Mouse (Mus musculus): ENCODE measurements around the gene Scn2a.
"Not testable (repeated sequence)": the region's sequence is repeated elsewhere in the genome, so short reads cannot be mapped to it uniquely, and the experiment has no call there.

Gene Scn2a

DNA sequence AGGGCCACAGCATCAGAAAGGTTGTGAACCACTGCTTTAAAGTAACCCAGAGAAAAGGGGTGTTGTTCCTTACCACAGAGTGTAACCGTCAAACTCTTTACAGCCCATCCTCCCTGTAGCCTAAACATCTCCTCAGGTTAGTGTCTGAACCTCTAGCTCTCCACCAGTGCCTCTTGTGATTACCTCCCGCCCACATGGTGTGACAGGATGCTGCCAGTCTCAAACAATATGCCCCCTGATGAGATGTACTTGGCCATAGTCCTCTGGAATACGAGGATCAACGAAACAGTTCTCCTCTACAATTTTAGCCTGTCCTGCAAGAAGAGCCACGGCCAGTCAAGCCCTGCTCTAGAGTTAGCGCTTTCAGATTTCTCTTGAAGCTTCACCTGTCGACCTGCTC is 74.5 kb downstream of the Scn2a start:
- no peak for DNase-seq (ENCODE audit: low read depth, low spot score)

GRCm38 (mm10) chr2:65700246-65700645 is 79.7 kb downstream of the Scn2a start:
- DNase-seq (ENCODE audit: low read depth, low spot score), result no peak

GRCm38 (mm10) chr2:65701175-65701574 is 80.6 kb downstream of the Scn2a start:
- DNase-seq (ENCODE audit: low read depth, low spot score), result no peak

DNA sequence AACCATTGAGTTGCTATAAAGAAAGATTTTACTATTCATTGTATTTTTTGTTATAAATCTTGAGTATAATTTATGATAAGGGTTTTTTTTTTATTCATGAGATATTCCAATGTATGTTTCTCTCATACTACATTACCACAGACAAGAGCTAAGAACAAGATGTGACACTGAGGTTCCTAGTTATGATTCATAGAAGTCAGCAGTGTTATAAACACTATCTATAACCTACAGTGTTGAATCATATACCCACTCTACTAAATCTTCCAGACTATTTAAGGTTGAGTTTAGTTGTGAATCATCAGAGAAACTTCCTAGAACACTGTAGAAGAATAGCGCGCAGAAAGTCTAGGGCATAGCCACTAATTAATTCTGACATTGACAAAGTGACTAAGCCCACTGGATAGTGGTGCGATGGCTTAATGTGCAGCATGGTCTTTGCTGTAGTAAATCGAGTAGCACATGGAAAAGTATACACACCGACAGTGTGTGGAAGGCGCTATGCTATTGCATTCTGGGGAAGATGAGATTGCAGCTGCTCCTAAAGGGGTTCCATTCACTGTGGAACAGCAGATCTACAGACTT is 101.7 kb downstream of the Scn2a start:
- no peak for DNase-seq (ENCODE audit: low read depth, low spot score)

GRCm38 (mm10) chr2:65745400-65745799 is 124.8 kb downstream of the Scn2a start:
- DNase-seq (ENCODE audit: low read depth, low spot score), result no peak

DNA sequence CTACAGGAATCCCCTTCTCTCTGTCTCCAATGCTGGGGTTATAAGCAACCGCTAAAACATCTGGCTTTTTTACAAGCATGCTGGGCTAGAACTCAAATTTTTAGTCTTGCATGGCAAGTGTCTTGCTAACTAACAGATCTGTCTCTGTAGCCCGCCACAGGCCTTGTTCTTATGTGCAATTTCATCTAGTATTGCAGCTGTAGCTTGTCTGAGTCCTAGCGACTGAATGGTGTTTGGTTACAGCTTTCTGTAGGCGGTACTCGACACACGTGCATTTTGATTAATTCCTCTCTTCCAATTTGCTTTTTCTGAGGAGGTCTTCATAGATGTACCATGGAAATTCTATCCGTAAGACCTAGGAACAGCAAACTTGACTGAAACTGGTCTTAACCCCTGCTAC is 161.9 kb downstream of the Scn2a start:
- DNase-seq (ENCODE audit: low read depth, low spot score), result no peak

DNA sequence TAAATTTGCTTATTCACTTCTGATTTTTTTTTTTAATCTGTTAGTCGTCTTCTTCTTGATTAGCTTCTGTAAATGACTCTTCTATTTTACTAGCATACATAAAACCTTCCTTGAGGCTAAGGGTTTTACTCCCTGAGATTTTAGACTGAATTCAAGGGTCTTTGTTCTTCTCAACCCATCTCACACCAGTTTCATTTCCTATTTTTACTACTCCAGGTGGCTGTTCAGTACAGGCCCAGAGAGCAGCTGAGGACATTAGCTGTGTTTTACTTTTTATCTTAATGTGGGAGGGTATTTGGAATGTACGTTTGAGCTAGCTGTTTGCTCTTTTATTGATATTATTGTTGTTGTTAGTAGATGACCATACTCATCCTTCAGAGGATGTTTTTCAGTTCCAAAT is 162.8 kb downstream of the Scn2a start:
- no peak for DNase-seq (ENCODE audit: low read depth, low spot score)

GRCm38 (mm10) chr2:65792516-65792915 is 171.9 kb downstream of the Scn2a start:
- peak; percentile 3 for DNase-seq (ENCODE audit: low read depth, low spot score)

- no peak for DNase-seq (ENCODE audit: low read depth, low spot score)
Observed at GRCm38 (mm10) chr2:65793593-65793992, 173.0 kb downstream of the Scn2a start.

- no peak for DNase-seq (ENCODE audit: low read depth, low spot score)
Observed at GRCm38 (mm10) chr2:65801054-65801709, 180.6 kb downstream of the Scn2a start.

GRCm38 (mm10) chr2:65806556-65806955 is 186.0 kb downstream of the Scn2a start:
- DNase-seq (ENCODE audit: low read depth, low spot score), result no peak

DNA sequence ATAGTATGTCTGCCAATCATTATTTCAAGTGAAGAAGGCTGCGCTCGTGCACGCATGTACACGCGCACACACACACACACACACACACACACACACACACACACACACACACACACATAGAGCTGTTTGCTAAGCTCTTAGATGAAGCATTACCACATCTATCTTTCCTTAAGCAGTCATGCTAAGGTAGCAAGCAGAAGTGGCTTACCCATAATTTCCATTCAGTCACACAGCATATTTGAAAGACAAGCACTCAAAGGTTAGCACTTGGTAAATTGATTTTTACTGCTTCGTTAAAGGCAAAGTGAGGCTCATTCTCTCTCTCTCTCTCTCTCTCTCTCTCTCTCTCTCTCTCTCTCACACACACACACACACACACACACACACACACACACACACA is 190.6 kb downstream of the Scn2a start:
- DNase-seq (ENCODE audit: low read depth, low spot score), result not testable (repeated sequence)
